Comparison of ENCODE assay signal across 16 mouse cellular contexts in the genomic region with DNA sequence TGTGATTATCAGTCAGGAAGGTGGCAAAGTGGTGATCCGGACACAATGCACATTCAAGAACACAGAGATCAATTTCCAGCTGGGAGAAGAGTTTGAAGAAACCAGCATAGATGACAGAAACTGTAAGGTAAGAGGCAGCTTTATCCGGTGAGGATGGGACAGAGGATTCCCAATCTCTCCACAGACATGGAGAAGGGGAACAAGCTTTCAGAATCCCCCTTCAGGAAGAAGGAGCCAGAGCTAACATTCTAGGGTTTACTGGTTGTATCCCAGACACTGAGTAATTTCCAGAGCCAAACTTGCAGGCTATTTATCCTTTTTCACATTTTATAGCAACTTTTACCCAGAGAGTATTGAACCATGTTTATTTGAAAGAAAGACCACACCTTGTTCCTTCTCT. TPM values are rescaled to one million over a fixed set of nuclear protein-coding genes. Genes with fewer than 3 reads are reported as not detected.
A peak's percentile ranks its signal among the peaks of the same experiment; 100 is the strongest.
DNase-seq lines count a peak whose midpoint lies in the region; ATAC-seq and TF ChIP-seq lines count a peak whose summit lies in the region.
"Had no signal": no experiment of that assay in that cellular context is flagged by ENCODE, and none has a peak within 500 bp of the region (broad histone marks: within the 10 kb centered on the region; RNA-seq: fewer than 3 reads in every experiment).

No protein-coding gene starts in this region.

- no peaks in the 10 kb centered on the region for H3K36me3 ChIP-seq in intestine, postnatal 0 days (ENCODE audit: control insufficient read depth, insufficient read depth)
- H3K36me3 ChIP-seq in intestine, embryonic 15.5 days: no peaks in the 10 kb centered on the region
- H3K36me3 ChIP-seq in forebrain, embryonic 13.5 days (ENCODE audit: poor library complexity, severe bottlenecking): peaks cover 10% of the 10 kb centered on the region; the same call in 1 of the 2 replicates
- no peaks in the 10 kb centered on the region for H3K36me3 ChIP-seq in hindbrain, embryonic 16.5 days (ENCODE audit: control insufficient read depth, insufficient read depth, low read length)
- no peaks in the 10 kb centered on the region for H3K36me3 ChIP-seq in neural tube, embryonic 13.5 days
- no peaks in the 10 kb centered on the region for H3K36me3 ChIP-seq in heart, embryonic 12.5 days
- H3K36me3 ChIP-seq: liver, embryonic 15.5 days had no signal

- no peaks in the 10 kb centered on the region for H3K4me1 ChIP-seq in intestine, postnatal 0 days (replicated peaks; ENCODE audit: control insufficient read depth, insufficient read depth, low read length)
- H3K4me1 ChIP-seq in intestine, embryonic 15.5 days (replicated peaks): no peaks in the 10 kb centered on the region
- H3K4me1 ChIP-seq in forebrain, embryonic 13.5 days: peaks cover 39% of the 10 kb centered on the region
- peaks cover 7% of the 10 kb centered on the region for H3K4me1 ChIP-seq in hindbrain, embryonic 16.5 days (ENCODE audit: control insufficient read depth, insufficient read depth, low read depth, low read length)
- H3K4me1 ChIP-seq in neural tube, embryonic 13.5 days (replicated peaks): peaks cover 39% of the 10 kb centered on the region
- H3K4me1 ChIP-seq in heart, embryonic 12.5 days (replicated peaks): no peaks in the 10 kb centered on the region
- H3K4me1 ChIP-seq: liver, embryonic 15.5 days had no signal

- no peak overlapping the region for H3K27ac ChIP-seq in intestine, postnatal 0 days (ENCODE audit: low read depth, low read length)
- no peak overlapping the region for H3K27ac ChIP-seq in intestine, embryonic 15.5 days
- peak overlapping the region; percentile 94 for H3K27ac ChIP-seq in forebrain, embryonic 13.5 days
- peak overlapping the region; percentile 73 for H3K27ac ChIP-seq in hindbrain, embryonic 16.5 days (ENCODE audit: low read depth, low read length)
- peak overlapping the region; percentile 89 for H3K27ac ChIP-seq in neural tube, embryonic 13.5 days (replicated peaks)
- H3K27ac ChIP-seq in heart, embryonic 12.5 days (ENCODE audit: poor library complexity, severe bottlenecking): no peak overlapping the region
- H3K27ac ChIP-seq: liver, embryonic 15.5 days had no signal

- TF ChIP-seq CTCF in intestine, postnatal 0 days (IDR thresholded peaks at IDR 0.05; ENCODE audit: low read depth): no peak

- no peak overlapping the region for H3K4me3 ChIP-seq in intestine, postnatal 0 days (ENCODE audit: low read depth, low read length)
- no peak overlapping the region for H3K4me3 ChIP-seq in intestine, embryonic 15.5 days (replicated peaks)
- peak overlapping the region; percentile 45 for H3K4me3 ChIP-seq in forebrain, embryonic 13.5 days
- peak overlapping the region; percentile 33 for H3K4me3 ChIP-seq in hindbrain, embryonic 16.5 days (ENCODE audit: low read length)
- peak overlapping the region; percentile 43 for H3K4me3 ChIP-seq in neural tube, embryonic 13.5 days
- H3K4me3 ChIP-seq in heart, embryonic 12.5 days: no peak overlapping the region
- H3K4me3 ChIP-seq: erythroblast, embryonic 14.5 days; liver, embryonic 15.5 days had no signal

- 0 out of 2 replicates have a peak overlapping the region, but pooled peaks have one; percentile 6 for H3K4me2 ChIP-seq in intestine, postnatal 0 days (replicated peaks; ENCODE audit: low read depth)
- no peak overlapping the region for H3K4me2 ChIP-seq in intestine, embryonic 15.5 days (replicated peaks)
- peak overlapping the region; percentile 61 for H3K4me2 ChIP-seq in forebrain, embryonic 13.5 days
- peak overlapping the region; percentile 56 for H3K4me2 ChIP-seq in hindbrain, embryonic 16.5 days (ENCODE audit: low read length)
- H3K4me2 ChIP-seq in neural tube, embryonic 13.5 days: peak overlapping the region; percentile 56
- no peak overlapping the region for H3K4me2 ChIP-seq in heart, embryonic 12.5 days
- H3K4me2 ChIP-seq: liver, embryonic 15.5 days had no signal

- no peak for ATAC-seq in intestine, postnatal 0 days
- ATAC-seq in intestine, embryonic 15.5 days: no peak
- no peak for ATAC-seq in forebrain, embryonic 13.5 days
- ATAC-seq in hindbrain, embryonic 16.5 days: no peak
- ATAC-seq in neural tube, embryonic 13.5 days (ENCODE audit: low read depth): no peak
- ATAC-seq in heart, embryonic 12.5 days (ENCODE audit: insufficient number of reproducible peaks, low FRiP score): no peak

- DNase-seq in kidney, adult 8-10 months: no peak
- DNase-seq in gastrocnemius, postnatal 14 days: no peak
- DNase-seq: adrenal gland, postnatal 36 days; kidney, adult 2 months; thymus, adult 18-20 months had no signal

- H3K9ac ChIP-seq in intestine, postnatal 0 days (ENCODE audit: low read depth, low read length): no peak overlapping the region
- no peak overlapping the region for H3K9ac ChIP-seq in intestine, embryonic 15.5 days
- H3K9ac ChIP-seq in forebrain, embryonic 13.5 days: peak overlapping the region; percentile 69
- peak overlapping the region; percentile 39 for H3K9ac ChIP-seq in hindbrain, embryonic 16.5 days (ENCODE audit: low read depth, low read length)
- peak overlapping the region; percentile 73 for H3K9ac ChIP-seq in neural tube, embryonic 13.5 days
- no peak overlapping the region for H3K9ac ChIP-seq in heart, embryonic 12.5 days
- H3K9ac ChIP-seq: liver, embryonic 15.5 days had no signal

- H3K9me3 ChIP-seq in intestine, postnatal 0 days (ENCODE audit: control insufficient read depth): no peaks in the 10 kb centered on the region
- no peaks in the 10 kb centered on the region for H3K9me3 ChIP-seq in intestine, embryonic 15.5 days
- H3K9me3 ChIP-seq in forebrain, embryonic 13.5 days (replicated peaks): no peaks in the 10 kb centered on the region
- H3K9me3 ChIP-seq in hindbrain, embryonic 16.5 days (ENCODE audit: control insufficient read depth, low read length): no peaks in the 10 kb centered on the region
- no peaks in the 10 kb centered on the region for H3K9me3 ChIP-seq in neural tube, embryonic 13.5 days
- H3K9me3 ChIP-seq in heart, embryonic 12.5 days (replicated peaks): no peaks in the 10 kb centered on the region
- H3K9me3 ChIP-seq: liver, embryonic 15.5 days had no signal

- intact Hi-C loops in gastrocnemius, postnatal 14 days (cut with DNase I; ENCODE audit: low total_unique reads): no loop called here

- no peaks in the 10 kb centered on the region for H3K27me3 ChIP-seq in intestine, postnatal 0 days (replicated peaks; ENCODE audit: control insufficient read depth, insufficient read depth, low read length)
- no peaks in the 10 kb centered on the region for H3K27me3 ChIP-seq in intestine, embryonic 15.5 days (replicated peaks)
- H3K27me3 ChIP-seq in forebrain, embryonic 13.5 days: no peaks in the 10 kb centered on the region
- H3K27me3 ChIP-seq in hindbrain, embryonic 16.5 days (replicated peaks; ENCODE audit: control insufficient read depth, insufficient read depth, low read length): no peaks in the 10 kb centered on the region
- no peaks in the 10 kb centered on the region for H3K27me3 ChIP-seq in neural tube, embryonic 13.5 days
- H3K27me3 ChIP-seq in heart, embryonic 12.5 days (replicated peaks): no peaks in the 10 kb centered on the region

- WGBS in intestine, postnatal 0 days: 78% methylated on average over 2 of the region's 2 CpGs
- WGBS in intestine, embryonic 15.5 days: 71% methylated on average over 2 of the region's 2 CpGs
- 26% methylated on average over 2 of the region's 2 CpGs for WGBS in forebrain, embryonic 13.5 days
- WGBS in hindbrain, embryonic 16.5 days: 6% methylated on average over 2 of the region's 2 CpGs
- WGBS in neural tube, embryonic 13.5 days: 24% methylated on average over 2 of the region's 2 CpGs
- WGBS in heart, embryonic 12.5 days: 64% methylated on average over 2 of the region's 2 CpGs

RNA-seq across cellular contexts. Expression of a gene that starts 0.9 kb away (rescaled TPM):
- polyA plus RNA-seq in intestine, postnatal 0 days (2015; fragmentation: Nextera tagmentation; extraction: Ambion mirVana): 27.7 and 29.6 TPM in 2 replicates
- 44.7 and 54.5 TPM in 2 replicates for polyA plus RNA-seq in intestine, embryonic 15.5 days (2015; fragmentation: Nextera tagmentation; extraction: Ambion mirVana)
- polyA plus RNA-seq in forebrain, embryonic 13.5 days (2015; fragmentation: Nextera tagmentation; extraction: Ambion mirVana): 1,416 and 1,541 TPM in 2 replicates
- 2,193 and 2,866 TPM in 2 replicates for polyA plus RNA-seq in hindbrain, embryonic 16.5 days (2015; fragmentation: Nextera tagmentation; extraction: Ambion mirVana)
- 2,540 and 2,743 TPM in 2 replicates for polyA plus RNA-seq in neural tube, embryonic 13.5 days (2015; fragmentation: Nextera tagmentation; extraction: Ambion mirVana)
- polyA plus RNA-seq in heart, embryonic 12.5 days (2016; fragmentation: Nextera tagmentation; extraction: Ambion mirVana): 1.8 and 3.9 TPM in 2 replicates
- under 1 TPM; 0.49 to 0.90 TPM for total RNA-seq in gastrocnemius, postnatal 14 days (2021)
- total RNA-seq: common myeloid progenitor, adult 5-6 weeks; gastrocnemius, adult 8-10 months had no signal
- polyA plus RNA-seq: erythroblast, embryonic 14.5 days; small intestine, adult 2 months had no signal

RNA-seq across cellular contexts. Expression of a gene that starts 8.6 kb away (rescaled TPM):
- 209 and 216 TPM in 2 replicates for polyA plus RNA-seq in intestine, postnatal 0 days (2015; fragmentation: Nextera tagmentation; extraction: Ambion mirVana)
- 54.1 and 57.4 TPM in 2 replicates for polyA plus RNA-seq in intestine, embryonic 15.5 days (2015; fragmentation: Nextera tagmentation; extraction: Ambion mirVana)
- 8.9 and 9.0 TPM in 2 replicates for polyA plus RNA-seq in forebrain, embryonic 13.5 days (2015; fragmentation: Nextera tagmentation; extraction: Ambion mirVana)
- 36.7 and 41.4 TPM in 2 replicates for polyA plus RNA-seq in hindbrain, embryonic 16.5 days (2015; fragmentation: Nextera tagmentation; extraction: Ambion mirVana)
- polyA plus RNA-seq in neural tube, embryonic 13.5 days (2015; fragmentation: Nextera tagmentation; extraction: Ambion mirVana): 29.7 and 32.4 TPM in 2 replicates
- 25.2 and 26.4 TPM in 2 replicates for polyA plus RNA-seq in heart, embryonic 12.5 days (2016; fragmentation: Nextera tagmentation; extraction: Ambion mirVana)
- 10 to 100 TPM; 20.7 to 27.5 TPM for total RNA-seq in gastrocnemius, postnatal 14 days (2021)

Comparison
In these comparisons a context has a peak if more than half of its experiments do, and no peak if none do; other contexts are left out.
1. H3K4me2 ChIP-seq: peak in intestine, postnatal 0 days (single experiment), forebrain, embryonic 13.5 days (single experiment), hindbrain, embryonic 16.5 days (single experiment) and neural tube, embryonic 13.5 days (single experiment); none in intestine, embryonic 15.5 days (single experiment) and heart, embryonic 12.5 days (single experiment).
2. H3K27ac ChIP-seq: peak in forebrain, embryonic 13.5 days (single experiment), hindbrain, embryonic 16.5 days (single experiment) and neural tube, embryonic 13.5 days (single experiment); none in intestine, postnatal 0 days (single experiment), intestine, embryonic 15.5 days (single experiment) and heart, embryonic 12.5 days (single experiment).
3. H3K4me3 ChIP-seq: peak in forebrain, embryonic 13.5 days (single experiment), hindbrain, embryonic 16.5 days (single experiment) and neural tube, embryonic 13.5 days (single experiment); none in intestine, postnatal 0 days (single experiment), intestine, embryonic 15.5 days (single experiment) and heart, embryonic 12.5 days (single experiment).
4. H3K9ac ChIP-seq: peak in forebrain, embryonic 13.5 days (single experiment), hindbrain, embryonic 16.5 days (single experiment) and neural tube, embryonic 13.5 days (single experiment); none in intestine, postnatal 0 days (single experiment), intestine, embryonic 15.5 days (single experiment) and heart, embryonic 12.5 days (single experiment).
5. RNA of a gene that starts 0.9 kb away (polyA plus RNA-seq): 2,193 to 2,866 TPM in hindbrain, embryonic 16.5 days, 2,540 to 2,743 TPM in neural tube, embryonic 13.5 days and 1,416 to 1,541 TPM in forebrain, embryonic 13.5 days; 44.7 to 54.5 TPM in intestine, embryonic 15.5 days, 27.7 to 29.6 TPM in intestine, postnatal 0 days and 1.8 to 3.9 TPM in heart, embryonic 12.5 days; every median in the first group is over 10 times any median in the second.